In the genomic region with DNA sequence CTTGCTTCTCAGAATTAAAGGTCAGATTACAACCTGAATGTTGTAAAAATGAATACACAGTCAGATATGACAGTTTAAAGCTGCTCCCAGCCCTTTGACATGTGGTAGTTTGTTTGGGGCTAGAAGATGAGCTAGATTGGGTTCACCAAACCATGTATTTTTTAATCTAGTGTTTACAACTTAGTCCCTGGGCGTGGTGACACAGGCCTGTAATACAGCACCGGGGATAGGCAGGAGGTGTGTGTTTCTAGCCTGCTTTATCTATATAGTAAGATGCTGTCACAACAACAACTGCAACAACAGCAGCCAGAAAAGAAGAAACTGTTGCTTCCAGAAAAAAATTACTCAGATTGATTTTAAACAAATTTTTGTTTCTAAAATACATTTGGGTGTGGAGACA, we compare ENCODE assay signal across 28 mouse cellular contexts. TPM values are rescaled to one million over a fixed set of nuclear protein-coding genes. Genes with fewer than 3 reads are reported as not detected.
DNase-seq lines count a peak whose midpoint lies in the region; ATAC-seq and TF ChIP-seq lines count a peak whose summit lies in the region.
"Had no signal": no experiment of that assay in that cellular context is flagged by ENCODE, and none has a peak within 500 bp of the region (broad histone marks: within the 10 kb centered on the region; RNA-seq: fewer than 3 reads in every experiment).

No protein-coding gene starts in this region.

- 0 out of 2 replicates have a peak, but pooled peaks cover 1% of the 10 kb centered on the region for H3K79me2 ChIP-seq in heart, adult 2 months (replicated peaks; ENCODE audit: control insufficient read depth, insufficient read depth, low read length)

- intact Hi-C loops in heart, adult 2 months (cut with DNase I) = no loop called here

- no peaks in the 10 kb centered on the region for H3K9me3 ChIP-seq in liver, embryonic 12.5 days (replicated peaks)
- H3K9me3 ChIP-seq in liver, embryonic 15.5 days (replicated peaks) = no peaks in the 10 kb centered on the region
- H3K9me3 ChIP-seq: embryonic facial prominence, embryonic 12.5 days; embryonic facial prominence, embryonic 15.5 days; forebrain, embryonic 10.5 days; forebrain, embryonic 13.5 days; heart, embryonic 10.5 days; heart, embryonic 13.5 days had no signal

- peaks cover 14% of the 10 kb centered on the region for H3K36me3 ChIP-seq in liver, embryonic 12.5 days
- peaks cover 8% of the 10 kb centered on the region for H3K36me3 ChIP-seq in liver, embryonic 15.5 days (replicated peaks)
- no peaks in the 10 kb centered on the region; the same call in 1 of the 2 replicates for H3K36me3 ChIP-seq in heart, adult 2 months (ENCODE audit: control insufficient read depth, insufficient read depth, low read length)

- H3K4me2 ChIP-seq in liver, embryonic 12.5 days = no peak overlapping the region
- H3K4me2 ChIP-seq in liver, embryonic 15.5 days = no peak overlapping the region
- H3K4me2 ChIP-seq: embryonic facial prominence, embryonic 12.5 days; embryonic facial prominence, embryonic 15.5 days; forebrain, embryonic 13.5 days; heart, embryonic 13.5 days; hindbrain, embryonic 14.5 days had no signal

- 36% methylated on average over 2 of the region's 2 CpGs for WGBS in liver, embryonic 12.5 days (ENCODE audit: insufficient replicate concordance)
- 45% methylated on average over 2 of the region's 2 CpGs for WGBS in liver, embryonic 15.5 days (ENCODE audit: insufficient replicate concordance)
- 88% methylated on average over 2 of the region's 2 CpGs for WGBS in heart, adult 2 months

- TF ChIP-seq CTCF in heart, adult 2 months (IDR thresholded peaks at IDR 0.05) = no peak

- DNase-seq in testis, postnatal 10 days (ENCODE audit: low spot score) = no peak
- no peak for DNase-seq in heart, adult 2 months
- DNase-seq in cerebellum, adult 8-10 months = no peak
- DNase-seq in thymus, postnatal 14 days = no peak
- DNase-seq: adrenal gland, adult 2 months; adrenal gland, postnatal 25 days; gastrocnemius, postnatal 10 days; heart, postnatal 14 days; heart, postnatal 4 days had no signal

- ATAC-seq in erythroid progenitor cell, adult 5-6 weeks (replicated peaks; ENCODE audit: low FRiP score, poor library complexity, severe bottlenecking) = peak; percentile 71
- ATAC-seq in liver, embryonic 12.5 days = peak; percentile 72
- ATAC-seq in liver, embryonic 15.5 days (ENCODE audit: insufficient read depth) = peak; percentile 71
- ATAC-seq in megakaryocyte-erythroid progenitor cell, adult 5-6 weeks (replicated peaks; ENCODE audit: low FRiP score, low TSS enrichment, poor library complexity, severe bottlenecking) = peak; percentile 60
- ATAC-seq: CD4-positive, CD25-positive, alpha-beta regulatory T cell, adult 4 months; forebrain, embryonic 13.5 days; forebrain, embryonic 16.5 days; hindbrain, postnatal 0 days had no signal

- no peak overlapping the region for H3K4me3 ChIP-seq in liver, embryonic 12.5 days
- no peak overlapping the region for H3K4me3 ChIP-seq in liver, embryonic 15.5 days (replicated peaks)
- no peak overlapping the region for H3K4me3 ChIP-seq in heart, adult 2 months
- H3K4me3 ChIP-seq: embryonic facial prominence, embryonic 12.5 days; embryonic facial prominence, embryonic 15.5 days; erythroblast, embryonic 14.5 days; forebrain, embryonic 10.5 days; forebrain, embryonic 13.5 days; heart, embryonic 10.5 days; heart, embryonic 13.5 days had no signal

- no peak for TF ChIP-seq EP300 in heart, adult 2 months (IDR thresholded peaks at IDR 0.05; ENCODE audit: insufficient read depth, low read depth, low read length)

- H3K4me1 ChIP-seq in liver, embryonic 12.5 days = peaks cover 42% of the 10 kb centered on the region
- peaks cover 42% of the 10 kb centered on the region for H3K4me1 ChIP-seq in liver, embryonic 15.5 days (replicated peaks)
- H3K4me1 ChIP-seq in heart, adult 2 months (ENCODE audit: control insufficient read depth, insufficient read depth, low read length) = peaks cover 3% of the 10 kb centered on the region
- H3K4me1 ChIP-seq: embryonic facial prominence, embryonic 15.5 days had no signal

- no peak for TF ChIP-seq POLR2A in heart, adult 2 months (IDR thresholded peaks at IDR 0.05; ENCODE audit: insufficient read depth, low read depth, low read length)

- no peak overlapping the region for H3K9ac ChIP-seq in liver, embryonic 12.5 days
- no peak overlapping the region for H3K9ac ChIP-seq in liver, embryonic 15.5 days
- H3K9ac ChIP-seq in heart, adult 2 months (ENCODE audit: low read depth, low read length) = no peak overlapping the region
- H3K9ac ChIP-seq: embryonic facial prominence, embryonic 12.5 days; embryonic facial prominence, embryonic 15.5 days; forebrain, embryonic 13.5 days; heart, embryonic 13.5 days; hindbrain, embryonic 14.5 days had no signal

- H3K27me3 ChIP-seq in liver, embryonic 12.5 days (replicated peaks) = no peaks in the 10 kb centered on the region
- H3K27me3 ChIP-seq in liver, embryonic 15.5 days = no peaks in the 10 kb centered on the region
- H3K27me3 ChIP-seq in heart, adult 2 months (ENCODE audit: control insufficient read depth, insufficient read depth, low read length) = no peaks in the 10 kb centered on the region
- H3K27me3 ChIP-seq: embryonic facial prominence, embryonic 12.5 days; embryonic facial prominence, embryonic 15.5 days; heart, embryonic 13.5 days had no signal

- peak overlapping the region; percentile 5; the same call in 1 of the 2 replicates for H3K27ac ChIP-seq in liver, embryonic 12.5 days
- peak overlapping the region; percentile 45; the same call in 1 of the 2 replicates for H3K27ac ChIP-seq in liver, embryonic 15.5 days (replicated peaks)
- H3K27ac ChIP-seq in heart, adult 2 months = no peak overlapping the region
- H3K27ac ChIP-seq: embryonic facial prominence, embryonic 12.5 days; embryonic facial prominence, embryonic 15.5 days; forebrain, embryonic 10.5 days; forebrain, embryonic 13.5 days; heart, embryonic 10.5 days; heart, embryonic 13.5 days; hindbrain, embryonic 14.5 days; hindbrain, postnatal 0 days had no signal

RNA-seq across cellular contexts. Expression of gene Kctd6, which starts 7.0 kb away (rescaled TPM):
- 2.5 and 8.8 TPM in 2 replicates for total RNA-seq in erythroid progenitor cell, adult 5-6 weeks (2015; ENCODE audit: low replicate concordance)
- total RNA-seq in erythroid progenitor cell, adult 5-6 weeks (2017; ENCODE audit: low replicate concordance) = 4.7 and 5.8 TPM in 2 replicates
- 7.8 and 8.6 TPM in 2 replicates for polyA plus RNA-seq in liver, embryonic 12.5 days (2016; fragmentation: Nextera tagmentation; extraction: Ambion mirVana)
- polyA plus RNA-seq in liver, embryonic 15.5 days (2015; fragmentation: Nextera tagmentation; extraction: Ambion mirVana) = 5.7 and 6.0 TPM in 2 replicates
- total RNA-seq in megakaryocyte-erythroid progenitor cell, adult 5-6 weeks (2014; fragmentation: Nextera tagmentation) = 9.3 and 10.7 TPM in 2 replicates
- 5.5 and 8.1 TPM in 2 replicates for total RNA-seq in megakaryocyte-erythroid progenitor cell, adult 5-6 weeks (2017)
- 10 to 100 TPM in 1 of 2 experiments, 1 to 10 TPM in 1; 8.4 to 10.3 TPM for total RNA-seq in heart, adult 2 months (2021)
- polyA plus RNA-seq in heart, adult 2 months (2012; rRNA removed) = 7.3 and 10.7 TPM in 2 replicates

RNA-seq across cellular contexts. Expression of gene Acox2, which starts 38.2 kb away (rescaled TPM):
- total RNA-seq in erythroid progenitor cell, adult 5-6 weeks (2015; ENCODE audit: low replicate concordance) = not detected in 2 replicates
- total RNA-seq in erythroid progenitor cell, adult 5-6 weeks (2017; ENCODE audit: low replicate concordance) = not detected in 2 replicates
- 2.8 and 3.5 TPM in 2 replicates for polyA plus RNA-seq in liver, embryonic 12.5 days (2016; fragmentation: Nextera tagmentation; extraction: Ambion mirVana)
- polyA plus RNA-seq in liver, embryonic 15.5 days (2015; fragmentation: Nextera tagmentation; extraction: Ambion mirVana) = 47.0 and 60.4 TPM in 2 replicates
- total RNA-seq in megakaryocyte-erythroid progenitor cell, adult 5-6 weeks (2014; fragmentation: Nextera tagmentation) = not detected in 2 replicates
- total RNA-seq in megakaryocyte-erythroid progenitor cell, adult 5-6 weeks (2017) = not detected in 2 replicates
- under 1 TPM; 0.34 to 0.91 TPM for total RNA-seq in heart, adult 2 months (2021)
- 0.73 and 1.3 TPM in 2 replicates for polyA plus RNA-seq in heart, adult 2 months (2012; rRNA removed)
- total RNA-seq: common myeloid progenitor, adult 5-6 weeks; heart, postnatal 4 days; hindbrain, postnatal 0 days; MEL had no signal
- polyA plus RNA-seq: brain, embryonic 14.5 days; C2C12; CD4-positive, CD25-positive, alpha-beta regulatory T cell, adult 4 months; embryonic facial prominence, embryonic 12.5 days; erythroblast, embryonic 14.5 days; forebrain, embryonic 10.5 days; forebrain, embryonic 13.5 days; hindbrain, embryonic 14.5 days had no signal

RNA-seq across cellular contexts. Expression of gene Pdhb, which starts 48.1 kb away (rescaled TPM):
- total RNA-seq in erythroid progenitor cell, adult 5-6 weeks (2015; ENCODE audit: low replicate concordance) = 56.6 and 63.7 TPM in 2 replicates
- total RNA-seq in erythroid progenitor cell, adult 5-6 weeks (2017; ENCODE audit: low replicate concordance) = 86.1 and 123 TPM in 2 replicates
- 138 and 139 TPM in 2 replicates for polyA plus RNA-seq in liver, embryonic 12.5 days (2016; fragmentation: Nextera tagmentation; extraction: Ambion mirVana)
- 103 and 108 TPM in 2 replicates for polyA plus RNA-seq in liver, embryonic 15.5 days (2015; fragmentation: Nextera tagmentation; extraction: Ambion mirVana)
- 108 and 124 TPM in 2 replicates for total RNA-seq in megakaryocyte-erythroid progenitor cell, adult 5-6 weeks (2014; fragmentation: Nextera tagmentation)
- total RNA-seq in megakaryocyte-erythroid progenitor cell, adult 5-6 weeks (2017) = 177 and 210 TPM in 2 replicates
- total RNA-seq in heart, adult 2 months (2021) = 100 to 1,000 TPM; 722 to 825 TPM
- polyA plus RNA-seq in heart, adult 2 months (2012; rRNA removed) = 324 and 636 TPM in 2 replicates
